Mouse (Mus musculus): ENCODE data around the gene Olfr1418. TPM values are rescaled to one million over a fixed set of nuclear protein-coding genes. Genes with fewer than 3 reads are reported as not detected.
A peak's percentile ranks its signal among the peaks of the same experiment; 100 is the strongest.

Gene Olfr1418
- polyA plus RNA-seq, 1 experiment from 2014 or later = not detected

DNA sequence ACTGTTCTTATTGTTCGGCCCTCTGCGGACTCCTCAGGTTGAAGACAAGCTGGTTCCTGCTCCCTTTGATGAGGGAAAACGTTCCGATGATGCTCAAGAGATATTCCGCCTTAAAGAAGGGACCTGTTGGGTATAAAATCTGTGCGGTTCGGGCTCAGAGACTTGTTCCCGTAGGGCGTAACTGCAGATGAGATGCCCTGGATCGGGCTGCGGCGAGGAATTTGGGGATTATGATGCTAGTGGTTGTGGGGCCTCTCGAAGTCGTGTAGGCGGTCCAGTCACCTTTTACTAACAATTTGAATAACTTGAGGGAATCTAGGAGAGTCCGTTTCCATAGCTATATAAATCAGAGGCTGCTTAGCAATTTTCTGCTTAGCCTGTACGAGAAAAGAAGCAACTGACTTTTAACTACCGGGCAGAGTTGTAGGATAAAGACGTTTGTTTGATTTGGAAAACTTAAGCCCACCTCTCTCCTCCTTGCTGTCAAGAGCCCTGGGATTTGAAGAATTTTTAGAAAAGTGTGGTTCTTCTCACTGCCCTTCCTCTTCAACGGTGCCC, 41.6 kb downstream of the Olfr1418 start, which contains the start of gene Stx3:
Gene Stx3 (minus strand): TSS at position 261 of the 558 bp plus-strand sequence.
- H3K4me1 ChIP-seq = peaks cover 16% of the 10 kb centered on the region
- peak within 1 kb of the TSS; percentile 73 for H3K27ac ChIP-seq
- H3K9me3 ChIP-seq (replicated peaks) = no peaks in the 10 kb centered on the region
- H3K36me3 ChIP-seq = no peaks in the 10 kb centered on the region
- H3K4me3 ChIP-seq = peak within 1 kb of the TSS; percentile 70
- H3K27me3 ChIP-seq (ENCODE audit: low read depth, poor library complexity, severe bottlenecking) = peaks cover 54% of the 10 kb centered on the region
- WGBS = under 1% methylated on average over 20 of the region's 20 CpGs
- peak; percentile 40 for DNase-seq (ENCODE audit: low spot score)

DNA sequence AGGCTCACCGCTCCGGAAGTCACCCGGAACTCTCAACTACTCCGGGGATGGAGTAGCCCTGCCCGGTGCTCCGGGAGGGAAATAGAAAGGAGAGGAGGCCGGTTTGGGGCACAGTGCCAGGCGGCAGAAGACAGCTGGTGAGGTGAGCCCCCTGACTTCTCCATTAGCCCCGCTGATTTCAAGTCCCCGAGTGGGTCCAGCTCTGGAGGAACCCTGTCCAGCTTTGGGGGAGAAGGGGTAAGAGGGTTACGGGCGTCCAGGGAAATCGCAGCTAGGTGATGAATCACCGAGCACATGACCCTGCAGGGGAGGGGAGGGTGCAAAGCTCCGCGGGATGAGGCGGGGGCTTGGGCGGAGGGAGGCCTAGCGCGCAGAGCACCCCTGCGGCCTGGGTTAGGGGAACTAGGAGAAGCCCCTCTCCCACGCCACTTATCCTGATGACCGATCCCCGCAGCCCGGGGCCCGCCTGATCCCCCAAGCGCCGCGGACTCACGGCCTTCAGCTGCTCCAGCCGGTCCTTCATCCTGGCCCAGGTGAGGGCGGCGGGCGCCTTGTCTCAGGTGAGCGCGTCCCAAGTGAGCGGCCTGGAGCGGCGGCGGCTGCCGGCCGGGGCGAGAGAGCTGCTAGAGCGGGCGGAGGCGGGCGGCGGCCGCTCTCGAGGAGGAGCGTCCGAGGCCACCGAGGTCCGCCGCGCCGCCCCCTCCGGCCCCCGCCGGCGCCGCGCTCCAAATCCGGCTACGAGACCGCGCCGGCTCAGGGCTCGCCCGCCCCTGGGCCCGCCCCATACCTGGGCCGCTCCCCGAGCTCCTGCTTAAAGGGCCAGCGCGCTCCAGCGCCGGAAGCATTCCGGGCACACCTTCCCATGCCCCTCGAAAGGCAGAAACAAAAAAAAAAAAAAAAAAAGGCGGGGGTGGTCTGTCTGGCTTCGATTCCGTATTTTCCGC, 42.4 kb downstream of the Olfr1418 start:
- Histone ChIP-seq H3K4me1 (peaks cover 16% of the 10 kb centered on the region), H3K27ac (peak overlapping the region; percentile 73), H3K9me3 (replicated peaks) (no peaks in the 10 kb centered on the region), H3K36me3 (no peaks in the 10 kb centered on the region), H3K4me3 (peak overlapping the region; percentile 70), H3K27me3 (ENCODE audit: low read depth, poor library complexity, severe bottlenecking) (peaks cover 54% of the 10 kb centered on the region)
- under 1% methylated on average over 83 of the region's 83 CpGs for WGBS
- peak; percentile 66 for DNase-seq (ENCODE audit: low spot score)

DNA sequence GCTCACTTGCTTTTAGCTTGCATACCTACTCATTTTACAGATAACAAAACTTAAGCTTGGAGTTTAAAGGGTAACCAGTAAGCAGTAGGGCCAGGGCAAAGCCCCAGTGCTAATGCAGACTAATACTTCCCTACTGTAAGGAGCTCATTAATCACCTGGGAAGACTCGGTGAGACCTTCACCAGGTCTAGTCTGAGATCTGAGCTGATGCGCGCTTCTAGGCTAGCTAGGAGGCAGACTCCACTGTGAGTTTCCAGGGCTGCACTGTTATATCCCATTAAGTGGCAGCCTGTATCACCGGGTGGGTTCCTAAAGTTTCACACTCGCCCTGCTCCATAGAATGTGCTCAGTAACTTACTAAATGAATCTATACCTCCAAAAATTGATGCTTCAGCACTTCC, 43.3 kb downstream of the Olfr1418 start:
- 5% methylated on average over 5 of the region's 5 CpGs for WGBS
- Histone ChIP-seq H3K4me1 (peaks cover 16% of the 10 kb centered on the region), H3K27ac (no peak overlapping the region), H3K9me3 (replicated peaks) (no peaks in the 10 kb centered on the region), H3K36me3 (no peaks in the 10 kb centered on the region), H3K4me3 (peak overlapping the region; percentile 70), H3K27me3 (ENCODE audit: low read depth, poor library complexity, severe bottlenecking) (peaks cover 54% of the 10 kb centered on the region)
- DNase-seq (ENCODE audit: low spot score) = peak; percentile 33

DNA sequence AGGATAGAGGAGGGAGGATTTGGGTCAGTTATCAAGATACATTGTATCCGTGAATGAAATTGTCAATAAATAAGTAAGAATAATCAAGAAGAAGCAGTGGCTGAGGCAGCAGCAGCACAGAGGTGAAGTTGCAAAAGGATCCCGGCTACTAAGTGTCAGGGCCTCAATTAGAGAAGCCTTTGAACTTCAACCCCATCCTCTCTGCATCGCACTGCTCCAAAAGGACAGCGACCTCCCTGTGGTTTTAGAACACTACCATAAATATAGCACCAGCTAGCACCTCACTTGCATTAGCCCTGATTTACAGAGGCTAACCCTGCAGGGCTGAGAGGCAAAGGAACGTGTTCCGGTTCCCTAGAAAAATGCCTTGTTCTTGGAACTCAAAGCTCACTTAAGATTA, 44.2 kb downstream of the Olfr1418 start:
- Histone ChIP-seq H3K4me1 (peaks cover 16% of the 10 kb centered on the region), H3K9me3 (replicated peaks) (no peaks in the 10 kb centered on the region), H3K27ac (no peak overlapping the region), H3K27me3 (ENCODE audit: low read depth, poor library complexity, severe bottlenecking) (peaks cover 54% of the 10 kb centered on the region), H3K36me3 (no peaks in the 10 kb centered on the region), H3K4me3 (no peak overlapping the region)
- 19% methylated on average over 6 of the region's 6 CpGs for WGBS
- DNase-seq (ENCODE audit: low spot score) = no peak

DNA sequence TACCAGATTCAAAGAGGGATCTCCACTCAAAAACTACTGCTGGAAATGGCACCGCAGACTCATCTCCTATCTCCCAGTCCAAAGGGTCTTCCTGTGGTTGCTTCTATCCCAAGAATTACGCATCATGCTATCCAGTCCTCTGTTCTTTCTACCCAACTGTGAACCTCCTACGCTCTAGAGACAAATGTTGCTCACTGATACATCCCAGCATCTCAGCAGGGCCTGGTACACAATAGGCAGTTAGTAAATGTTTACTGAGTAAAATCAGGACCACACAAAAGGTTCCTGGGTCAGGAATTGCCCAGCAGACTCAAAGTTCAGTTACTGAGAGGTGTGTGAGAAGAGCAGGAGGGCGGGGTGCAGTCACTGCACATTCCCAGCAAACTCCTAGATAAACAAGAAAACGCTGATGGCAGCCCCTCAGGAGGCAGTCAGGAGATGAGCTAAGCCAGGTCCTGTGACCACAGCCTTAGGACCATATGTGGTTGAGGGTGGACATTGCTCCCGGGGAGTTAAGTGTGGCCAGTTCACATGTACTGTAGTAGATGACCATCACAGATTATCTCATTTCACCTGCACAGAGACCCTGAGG, 46.0 kb downstream of the Olfr1418 start:
- DNase-seq (ENCODE audit: low spot score) = no peak
- H3K27me3 ChIP-seq (ENCODE audit: low read depth, poor library complexity, severe bottlenecking) = peaks cover 49% of the 10 kb centered on the region
- peaks cover 13% of the 10 kb centered on the region for H3K4me1 ChIP-seq
- H3K36me3 ChIP-seq = no peaks in the 10 kb centered on the region
- H3K27ac ChIP-seq = no peak overlapping the region
- H3K9me3 ChIP-seq (replicated peaks) = no peaks in the 10 kb centered on the region
- H3K4me3 ChIP-seq = no peak overlapping the region
- 81% methylated on average over 6 of the region's 6 CpGs for WGBS

DNA sequence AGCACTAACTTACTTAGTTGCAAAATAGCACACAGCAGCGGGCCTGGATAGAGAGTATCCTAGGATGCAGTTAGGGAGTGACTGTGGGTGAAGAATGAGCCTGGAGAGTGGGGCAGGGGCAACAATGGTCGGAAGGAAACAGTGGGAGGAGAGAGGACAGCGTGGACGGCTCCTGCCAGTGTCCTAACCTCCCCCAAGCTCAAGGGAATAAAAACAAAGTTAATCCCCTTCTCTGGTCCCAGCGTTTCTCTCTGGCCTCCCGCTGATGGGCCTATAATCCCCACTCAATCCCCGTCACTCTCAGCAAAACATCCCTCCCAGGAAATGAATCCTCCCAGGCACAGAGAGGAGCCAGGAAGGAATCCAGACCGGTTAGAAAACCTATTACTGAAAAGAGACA, 47.2 kb downstream of the Olfr1418 start:
- Histone ChIP-seq H3K36me3 (no peaks in the 10 kb centered on the region), H3K9me3 (replicated peaks) (no peaks in the 10 kb centered on the region), H3K4me3 (no peak overlapping the region), H3K27ac (no peak overlapping the region), H3K4me1 (peaks cover 7% of the 10 kb centered on the region; the same call in 1 of the 2 replicates), H3K27me3 (ENCODE audit: low read depth, poor library complexity, severe bottlenecking) (peaks cover 37% of the 10 kb centered on the region)
- no peak for DNase-seq (ENCODE audit: low spot score)
- 27% methylated on average over 8 of the region's 8 CpGs for WGBS

DNA sequence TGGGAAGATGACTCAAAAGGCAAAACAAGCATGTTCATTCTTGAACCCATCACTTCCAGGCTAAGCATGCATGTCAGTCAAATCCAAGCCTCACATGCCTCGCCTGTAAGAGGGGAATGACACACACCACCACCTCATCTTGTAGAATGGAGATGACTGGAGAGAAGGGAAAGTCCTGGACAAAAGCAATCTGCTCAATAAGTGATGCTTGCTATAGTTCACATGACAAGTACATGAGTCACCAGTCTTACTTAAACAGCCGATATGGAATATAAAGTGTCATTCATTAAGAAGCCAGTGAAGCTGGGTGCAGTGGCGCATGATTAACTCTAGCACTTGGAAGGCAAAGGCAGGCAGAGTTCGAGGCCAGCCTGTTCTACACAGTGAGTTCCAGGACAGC, 47.7 kb downstream of the Olfr1418 start:
- Histone ChIP-seq H3K27me3 (ENCODE audit: low read depth, poor library complexity, severe bottlenecking) (peaks cover 32% of the 10 kb centered on the region), H3K36me3 (no peaks in the 10 kb centered on the region), H3K4me1 (peaks cover 3% of the 10 kb centered on the region; the same call in 1 of the 2 replicates), H3K4me3 (no peak overlapping the region), H3K9me3 (replicated peaks) (no peaks in the 10 kb centered on the region), H3K27ac (no peak overlapping the region)
- 88% methylated on average over 4 of the region's 4 CpGs for WGBS
- DNase-seq (ENCODE audit: low spot score) = no peak

DNA sequence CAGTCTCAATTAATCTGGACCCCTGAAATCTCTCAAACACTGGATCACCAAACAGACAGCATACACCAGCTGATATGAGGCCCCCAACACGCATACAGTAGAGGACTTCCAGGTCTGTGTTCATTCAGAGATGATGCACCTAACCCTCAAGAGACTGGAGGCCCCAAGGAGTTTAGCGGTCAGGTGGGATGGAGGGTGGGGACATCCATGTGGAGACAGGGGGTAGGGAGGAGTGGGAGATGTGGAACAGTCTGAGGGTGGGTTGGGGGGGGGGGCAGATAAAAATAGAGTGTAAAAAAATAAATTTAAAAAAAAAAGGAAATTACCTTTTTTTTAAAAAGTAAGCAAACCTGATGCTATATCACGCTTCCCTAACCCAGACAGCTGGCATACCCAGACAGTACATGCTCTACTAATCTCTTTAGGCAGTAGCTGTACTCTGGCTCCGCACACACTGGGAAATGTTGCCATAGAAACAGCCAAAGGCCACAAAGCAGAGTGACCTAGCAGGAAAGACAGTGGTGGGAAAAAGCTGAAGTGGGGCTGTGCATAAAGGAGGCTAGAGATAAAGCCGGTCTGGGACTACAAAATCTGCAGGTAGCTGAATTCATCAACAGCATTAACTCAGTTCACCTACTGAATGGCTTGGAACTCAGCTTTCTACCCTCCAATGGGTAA, 49.0 kb downstream of the Olfr1418 start:
- no peaks in the 10 kb centered on the region for H3K4me1 ChIP-seq
- peaks cover 19% of the 10 kb centered on the region for H3K27me3 ChIP-seq (ENCODE audit: low read depth, poor library complexity, severe bottlenecking)
- WGBS = 73% methylated on average over 5 of the region's 5 CpGs
- H3K9me3 ChIP-seq (replicated peaks) = no peaks in the 10 kb centered on the region
- H3K27ac ChIP-seq = no peak overlapping the region
- no peak for DNase-seq (ENCODE audit: low spot score)
- no peaks in the 10 kb centered on the region for H3K36me3 ChIP-seq
- H3K4me3 ChIP-seq = no peak overlapping the region

DNA sequence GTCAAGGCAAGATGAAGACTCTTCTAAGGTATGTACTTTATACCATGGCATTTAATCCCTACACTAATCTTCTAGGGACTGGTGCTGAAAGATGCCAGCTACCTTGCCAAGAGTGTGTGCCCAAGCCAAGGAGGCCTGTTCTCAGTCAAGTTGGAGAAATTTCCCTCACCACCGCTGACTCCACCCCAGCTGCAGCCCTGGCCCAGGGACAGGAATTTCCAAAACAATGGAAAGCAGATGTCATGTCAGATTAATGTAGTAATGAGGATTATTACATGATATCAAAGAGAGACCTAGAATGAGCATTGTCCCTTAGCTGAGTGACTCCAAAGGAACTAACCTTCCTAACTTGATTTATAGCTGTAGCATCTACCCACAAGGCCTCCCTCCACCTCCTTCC, 50.0 kb downstream of the Olfr1418 start:
- Histone ChIP-seq H3K27me3 (ENCODE audit: low read depth, poor library complexity, severe bottlenecking) (peaks cover 9% of the 10 kb centered on the region), H3K4me1 (no peaks in the 10 kb centered on the region), H3K36me3 (no peaks in the 10 kb centered on the region), H3K4me3 (no peak overlapping the region), H3K9me3 (replicated peaks) (no peaks in the 10 kb centered on the region), H3K27ac (no peak overlapping the region)
- WGBS = 89% methylated on average over 1 of the region's 1 CpGs
- DNase-seq (ENCODE audit: low spot score) = no peak

DNA sequence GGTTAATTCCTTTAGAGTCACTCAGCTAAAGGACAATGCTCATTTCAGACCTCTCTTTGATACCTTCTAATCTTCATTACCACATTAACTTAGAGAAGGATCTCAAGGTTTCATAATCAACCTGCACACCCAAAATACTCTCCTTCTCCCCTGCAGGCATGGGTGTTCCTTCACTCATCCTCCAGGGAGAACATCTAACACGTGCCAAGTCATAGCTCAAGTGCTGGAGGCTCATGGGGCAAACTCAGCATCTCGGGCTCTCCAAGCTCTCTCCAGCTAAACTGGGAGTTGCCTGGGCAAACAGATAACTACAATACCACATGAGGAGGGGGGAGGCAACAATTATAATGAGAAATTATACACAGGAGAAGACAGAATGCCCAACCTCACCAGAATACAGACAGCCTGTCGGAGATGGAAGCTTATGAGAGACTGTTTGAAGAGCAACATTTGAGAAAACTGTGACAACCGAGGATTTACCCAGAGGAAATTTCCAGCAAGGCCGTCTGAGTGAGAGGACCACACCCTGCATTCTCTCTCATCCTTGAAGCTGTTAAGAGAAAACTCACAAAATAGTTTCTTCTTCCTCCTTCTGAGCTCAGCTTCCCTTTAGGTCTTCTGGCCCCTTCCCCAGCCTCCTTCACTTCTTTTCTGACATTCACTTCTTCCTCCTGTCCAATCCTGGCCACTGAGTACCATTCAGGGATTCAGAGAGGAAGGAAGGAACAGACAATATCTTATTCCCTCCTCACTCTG, 50.7 kb downstream of the Olfr1418 start:
- 88% methylated on average over 5 of the region's 5 CpGs for WGBS
- no peak overlapping the region for H3K4me3 ChIP-seq
- H3K27ac ChIP-seq = no peak overlapping the region

DNA sequence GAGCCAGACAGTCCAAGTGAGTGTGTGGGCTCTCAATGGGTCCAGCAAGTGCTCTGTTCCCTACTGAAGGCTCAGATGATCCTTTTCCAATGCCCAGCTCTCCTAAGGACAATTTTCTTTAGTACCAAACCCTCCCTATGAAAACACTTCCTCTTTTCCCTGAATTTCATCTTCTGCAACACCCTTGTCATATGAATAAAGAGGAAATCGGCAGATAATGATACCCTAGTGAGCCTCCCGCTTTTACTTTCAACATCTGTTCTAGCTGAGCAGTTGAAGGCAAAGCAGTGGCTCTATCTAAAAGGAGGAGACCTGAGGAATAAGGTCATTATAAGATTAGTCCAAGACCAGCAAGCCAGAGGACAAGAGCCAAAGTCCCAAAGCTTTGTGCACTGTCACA, 52.4 kb downstream of the Olfr1418 start:
- WGBS = 95% methylated on average over 2 of the region's 2 CpGs
- no peaks in the 10 kb centered on the region for H3K9me3 ChIP-seq (replicated peaks)
- no peaks in the 10 kb centered on the region for H3K36me3 ChIP-seq
- no peak overlapping the region for H3K27ac ChIP-seq
- no peak for DNase-seq (ENCODE audit: low spot score)
- H3K4me1 ChIP-seq = no peaks in the 10 kb centered on the region
- no peak overlapping the region for H3K4me3 ChIP-seq
- H3K27me3 ChIP-seq (ENCODE audit: low read depth, poor library complexity, severe bottlenecking) = no peaks in the 10 kb centered on the region

More for the DNA sequence above, 50.7 kb downstream of the Olfr1418 start:
- Histone ChIP-seq H3K4me1 (no peaks in the 10 kb centered on the region), H3K9me3 (replicated peaks) (no peaks in the 10 kb centered on the region), H3K36me3 (no peaks in the 10 kb centered on the region), H3K27me3 (ENCODE audit: low read depth, poor library complexity, severe bottlenecking) (peaks cover 5% of the 10 kb centered on the region; the same call in 1 of the 2 replicates)
- DNase-seq (ENCODE audit: low spot score) = no peak

DNA sequence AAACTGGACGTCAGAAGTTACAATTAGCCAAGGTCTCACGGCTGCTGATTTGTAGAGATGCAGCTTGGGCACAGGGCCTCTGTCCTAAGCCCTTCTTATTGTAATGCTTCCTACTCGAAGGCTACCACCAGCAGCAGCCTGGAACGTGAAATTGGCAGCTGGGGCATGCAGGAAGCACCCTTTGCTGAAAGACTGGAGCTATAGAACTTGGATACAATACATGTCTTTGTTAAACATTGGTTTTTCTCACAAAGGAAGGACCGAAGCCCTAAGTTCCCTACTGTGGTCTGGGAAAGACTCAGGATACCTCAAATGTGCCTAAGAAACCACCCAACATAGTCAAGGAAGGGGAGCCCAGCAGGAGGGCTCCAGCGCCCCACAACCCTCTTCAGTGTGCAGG, 53.0 kb downstream of the Olfr1418 start:
- DNase-seq (ENCODE audit: low spot score) = no peak
- Histone ChIP-seq H3K4me1 (no peaks in the 10 kb centered on the region), H3K9me3 (replicated peaks) (no peaks in the 10 kb centered on the region), H3K36me3 (no peaks in the 10 kb centered on the region), H3K27me3 (ENCODE audit: low read depth, poor library complexity, severe bottlenecking) (no peaks in the 10 kb centered on the region), H3K27ac (no peak overlapping the region), H3K4me3 (no peak overlapping the region)
- 81% methylated on average over 6 of the region's 6 CpGs for WGBS
